Mouse (Mus musculus) embryonic facial prominence, embryonic 14.5 days (tissue): Measurements from ENCODE around the gene Spata18. TPM values are rescaled to one million over a fixed set of nuclear protein-coding genes. Genes with fewer than 3 reads are reported as not detected.

ENCODE experiments used
- ATAC-seq: fragments of 200-750 bp; cut with Nextera tagmentation; 2 replicates; pipeline ENCODE4 v1.8.0; 2017; ENCODE audit warnings: low read depth, moderate number of reproducible peaks, moderate TSS enrichment
- DNase-seq: peaks from one replicate; pipeline ENCODE4 v3.0.0-alpha.2; 2015; ENCODE audit warnings: low spot score
- H3K27ac ChIP-seq: fragments of 300-500 bp; sonication (generic); replicated peaks from 2 replicates; pipeline ENCODE4 v1.5.1; 2014; ENCODE audit warnings: low read depth, mild to moderate bottlenecking, low read length, moderate library complexity
- H3K27me3 ChIP-seq: fragments of 300-500 bp; sonication (generic); replicated peaks from 2 replicates; pipeline ENCODE4 v1.6.1; 2014; ENCODE audit warnings: low read length; ENCODE audit not compliant: control insufficient read depth, insufficient read depth
- H3K36me3 ChIP-seq: fragments of 300-500 bp; sonication (generic); 2 replicates; pipeline ENCODE4 v1.6.1; 2014; ENCODE audit warnings: low read length, mixed read lengths; ENCODE audit not compliant: control insufficient read depth, insufficient read depth
- H3K4me1 ChIP-seq: fragments of 300-500 bp; sonication (generic); 2 replicates; pipeline ENCODE4 v1.6.1; 2014; ENCODE audit warnings: antibody characterized with exemption, low read length; ENCODE audit not compliant: control insufficient read depth, insufficient read depth
- H3K4me2 ChIP-seq: fragments of 300-500 bp; sonication (generic); 2 replicates; pipeline ENCODE4 v1.6.1; 2014; ENCODE audit warnings: low read depth, mild to moderate bottlenecking, low read length, moderate library complexity, mixed read lengths
- H3K4me3 ChIP-seq: fragments of 300-500 bp; sonication (generic); 2 replicates; pipeline ENCODE4 v1.5.1; 2014; ENCODE audit warnings: low read depth, mild to moderate bottlenecking, low read length
- H3K9ac ChIP-seq: fragments of 300-500 bp; sonication (generic); 2 replicates; pipeline ENCODE4 v1.6.1; 2014; ENCODE audit warnings: low read depth, mild to moderate bottlenecking, low read length, moderate library complexity, mixed read lengths
- H3K9me3 ChIP-seq: fragments of 300-500 bp; sonication (generic); 2 replicates; pipeline ENCODE4 v1.6.1; 2016; ENCODE audit warnings: low read length; ENCODE audit not compliant: control insufficient read depth
- WGBS: fragments of 180-500 bp; shearing (Covaris S2); extraction: QIAGEN DNeasy Blood & Tissue Kit; methylation state at CpG from one replicate; pipeline ENCODE4 v1.1.7; 2014; 5-methylcytosine and 5-hydroxymethylcytosine counted together
- polyA plus RNA-seq: library from polyadenylated mRNA; unstranded; fragments of >200 nt; fragmentation: Nextera tagmentation; extraction: Ambion mirVana; gene quantifications from 2 replicates; pipeline ENCODE4 v1.2.1, GENCODE M21; 2014

The Spata18 gene
- polyA plus RNA-seq, 1 experiment from 2014 or later = 1.1 TPM

DNA sequence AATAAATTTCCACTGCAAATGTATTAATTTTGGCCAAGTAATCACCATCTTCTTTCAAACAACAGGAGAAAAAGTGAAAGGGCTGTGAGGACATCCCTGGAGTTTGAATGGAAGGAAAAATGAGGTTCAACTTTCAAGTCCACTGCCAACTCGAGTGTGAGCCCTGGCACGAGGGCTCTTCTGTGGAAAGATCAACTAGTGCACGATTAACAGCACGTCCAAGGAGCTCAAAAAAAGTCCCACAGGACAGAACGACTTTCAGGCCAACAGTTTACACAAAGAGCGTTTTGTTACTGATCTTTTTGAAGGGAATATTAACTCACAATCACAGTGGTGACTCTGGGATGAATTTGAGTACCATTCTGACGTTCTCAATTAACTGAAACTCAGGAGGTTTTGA is 61.7 kb downstream of the Spata18 start:
- WGBS = 40% methylated on average over 7 of the region's 7 CpGs
- H3K27ac ChIP-seq = no peak overlapping the region

DNA sequence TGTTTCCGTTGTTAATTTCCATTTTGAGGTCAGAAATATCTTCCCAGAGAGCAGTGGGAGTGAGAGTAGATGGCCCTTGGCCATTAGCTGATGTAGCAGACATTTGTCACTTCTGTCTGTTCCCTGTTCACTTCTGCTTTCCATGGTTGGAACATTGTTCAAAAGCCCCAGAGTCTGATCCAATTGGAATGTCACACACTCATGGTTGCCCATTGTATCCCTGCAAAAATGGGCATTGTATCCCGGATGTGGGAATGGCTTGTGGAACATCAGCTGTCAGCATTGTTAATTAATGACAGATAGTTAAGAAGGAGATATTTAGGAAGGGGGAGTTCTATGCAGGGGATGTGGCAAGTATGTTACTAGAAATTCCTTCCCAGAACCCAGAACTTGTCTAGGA is 65.8 kb downstream of the Spata18 start:
- H3K27me3 ChIP-seq = no peaks in the 10 kb centered on the region

More for the DNA sequence above, 61.7 kb downstream of the Spata18 start:
- H3K4me3 ChIP-seq = no peak overlapping the region
- H3K27me3 ChIP-seq = no peaks in the 10 kb centered on the region
- ATAC-seq (no peak), DNase-seq (peak; percentile 56)
- no peaks in the 10 kb centered on the region for H3K36me3 ChIP-seq
- H3K4me2 ChIP-seq = no peak overlapping the region
- H3K9me3 ChIP-seq = no peaks in the 10 kb centered on the region
- H3K4me1 ChIP-seq = no peaks in the 10 kb centered on the region
- H3K9ac ChIP-seq = no peak overlapping the region

GRCm38 (mm10) chr5:73721682-73722282 is 70.6 kb downstream of the Spata18 start:
- no peak for DNase-seq
- Histone ChIP-seq H3K9me3 (0 out of 2 replicates have a peak, but pooled peaks cover 3% of the 10 kb centered on the region), H3K36me3 (no peaks in the 10 kb centered on the region), H3K4me1 (no peaks in the 10 kb centered on the region; the same call in 1 of the 2 replicates), H3K9ac (no peak overlapping the region), H3K4me2 (no peak overlapping the region), H3K4me3 (no peak overlapping the region), H3K27ac (no peak overlapping the region), H3K27me3 (no peaks in the 10 kb centered on the region)
- 70% methylated on average over 21 of the region's 21 CpGs for WGBS
- ATAC-seq = no peak

More for the DNA sequence above, 65.8 kb downstream of the Spata18 start:
- H3K4me3 ChIP-seq = no peak overlapping the region
- no peak overlapping the region for H3K9ac ChIP-seq
- WGBS = 77% methylated on average over 2 of the region's 2 CpGs
- H3K4me2 ChIP-seq = no peak overlapping the region
- no peaks in the 10 kb centered on the region for H3K4me1 ChIP-seq
- ATAC-seq (no peak), DNase-seq (no peak)
- no peaks in the 10 kb centered on the region for H3K9me3 ChIP-seq
- no peaks in the 10 kb centered on the region for H3K36me3 ChIP-seq
- H3K27ac ChIP-seq = no peak overlapping the region

GRCm38 (mm10) chr5:73725981-73726380 is 74.8 kb downstream of the Spata18 start:
- 78% methylated on average over 4 of the region's 4 CpGs for WGBS
- Histone ChIP-seq H3K36me3 (no peaks in the 10 kb centered on the region), H3K27me3 (no peaks in the 10 kb centered on the region), H3K27ac (no peak overlapping the region), H3K4me3 (no peak overlapping the region), H3K4me2 (no peak overlapping the region), H3K4me1 (no peaks in the 10 kb centered on the region; the same call in 1 of the 2 replicates), H3K9me3 (0 out of 2 replicates have a peak, but pooled peaks cover 3% of the 10 kb centered on the region), H3K9ac (no peak overlapping the region)
- peak; percentile 44; the same call in 1 of the 2 replicates for ATAC-seq
- DNase-seq = peak; percentile 80

- ATAC-seq = no peak
- H3K4me3 ChIP-seq = no peak overlapping the region
- 78% methylated on average over 7 of the region's 7 CpGs for WGBS
These were observed 77.5 kb downstream of the Spata18 start for GRCm38 (mm10) chr5:73728651-73729050.

More at GRCm38 (mm10) chr5:73728651-73729050, 77.5 kb downstream of the Spata18 start:
- H3K4me2 ChIP-seq = no peak overlapping the region
- no peak overlapping the region for H3K9ac ChIP-seq
- no peak overlapping the region for H3K27ac ChIP-seq
- H3K9me3 ChIP-seq = 0 out of 2 replicates have a peak, but pooled peaks cover 3% of the 10 kb centered on the region
- peaks cover 5% of the 10 kb centered on the region; the same call in 1 of the 2 replicates for H3K4me1 ChIP-seq
- H3K27me3 ChIP-seq = no peaks in the 10 kb centered on the region
- DNase-seq = peak; percentile 67
- no peaks in the 10 kb centered on the region for H3K36me3 ChIP-seq

Other genes with a start within 250 kb of the Spata18 start
- 0.90 and 1.9 TPM in 2 replicates for gene Cwh43, start 245.3 kb upstream of the Spata18 start, polyA plus RNA-seq
- 25.7 and 26.4 TPM in 2 replicates for gene Dcun1d4, start 170.4 kb upstream of the Spata18 start, polyA plus RNA-seq
- 0.08 TPM in 1 of 2 replicates, not detected in the other for gene Lrrc66, start 18.9 kb upstream of the Spata18 start, polyA plus RNA-seq
- 54.3 and 55.3 TPM in 2 replicates for gene Sgcb, start 3.6 kb upstream of the Spata18 start, polyA plus RNA-seq